Mouse (Mus musculus): ENCODE results near the gene Mrps15.

Mrps15 gene

GRCm38 (mm10) chr4:126046851-126047585, at the start of gene Mrps15:
Gene Mrps15 (plus strand): TSS chr4:126046925.
- peak; percentile 74 for DNase-seq (ENCODE audit: low read depth)

GRCm38 (mm10) chr4:125997826-125998225, 48.9 kb upstream of the Mrps15 start:
- DNase-seq (ENCODE audit: low read depth) = no peak

- DNase-seq (ENCODE audit: low read depth) = no peak
Observed at GRCm38 (mm10) chr4:126001311-126002199, 45.2 kb upstream of the Mrps15 start.

GRCm38 (mm10) chr4:126017676-126018332, 28.9 kb upstream of the Mrps15 start:
- DNase-seq (ENCODE audit: low read depth) = no peak

- DNase-seq (ENCODE audit: low read depth) = no peak
Observed at GRCm38 (mm10) chr4:126018966-126019538, 27.7 kb upstream of the Mrps15 start.

- DNase-seq (ENCODE audit: low read depth) = no peak
Observed at GRCm38 (mm10) chr4:126024303-126024900, 22.3 kb upstream of the Mrps15 start, which contains the start of gene Csf3r. Gene Csf3r (plus strand): TSS chr4:126024550.

- DNase-seq (ENCODE audit: low read depth) = no peak
Observed at GRCm38 (mm10) chr4:126025801-126026200, 20.9 kb upstream of the Mrps15 start.

- DNase-seq (ENCODE audit: low read depth) = no peak
Observed at GRCm38 (mm10) chr4:126027980-126028379, 18.7 kb upstream of the Mrps15 start.

- DNase-seq (ENCODE audit: low read depth) = no peak
Observed at GRCm38 (mm10) chr4:126029042-126029441, 17.7 kb upstream of the Mrps15 start.

GRCm38 (mm10) chr4:126030705-126031104, 16.0 kb upstream of the Mrps15 start:
- no peak for DNase-seq (ENCODE audit: low read depth)

GRCm38 (mm10) chr4:126035413-126035812, 11.3 kb upstream of the Mrps15 start:
- DNase-seq (ENCODE audit: low read depth) = no peak

GRCm38 (mm10) chr4:126051617-126052016, 4.9 kb downstream of the Mrps15 start:
- no peak for DNase-seq (ENCODE audit: low read depth)

GRCm38 (mm10) chr4:126057207-126058133, 10.7 kb downstream of the Mrps15 start:
- DNase-seq (ENCODE audit: low read depth) = peak; percentile 9

- DNase-seq (ENCODE audit: low read depth) = peak; percentile 77
Observed at GRCm38 (mm10) chr4:126058134-126058996, 11.6 kb downstream of the Mrps15 start, which contains the start of gene Oscp1. Gene Oscp1 (plus strand): TSS chr4:126058565.

- DNase-seq (ENCODE audit: low read depth) = no peak
Observed at GRCm38 (mm10) chr4:126058997-126059362, 12.3 kb downstream of the Mrps15 start.

GRCm38 (mm10) chr4:126062856-126063255, 16.1 kb downstream of the Mrps15 start:
- DNase-seq (ENCODE audit: low read depth) = no peak

GRCm38 (mm10) chr4:126065241-126065640, 18.5 kb downstream of the Mrps15 start:
- DNase-seq (ENCODE audit: low read depth) = no peak

GRCm38 (mm10) chr4:126067401-126068077, 20.8 kb downstream of the Mrps15 start:
- DNase-seq (ENCODE audit: low read depth) = peak; percentile 40

GRCm38 (mm10) chr4:126068842-126069241, 22.1 kb downstream of the Mrps15 start:
- no peak for DNase-seq (ENCODE audit: low read depth)

Data from fibroblast of lung, adult 2 months (primary cell).